Mouse (Mus musculus): ENCODE measurements around the gene Wwox.

The Wwox gene

DNA sequence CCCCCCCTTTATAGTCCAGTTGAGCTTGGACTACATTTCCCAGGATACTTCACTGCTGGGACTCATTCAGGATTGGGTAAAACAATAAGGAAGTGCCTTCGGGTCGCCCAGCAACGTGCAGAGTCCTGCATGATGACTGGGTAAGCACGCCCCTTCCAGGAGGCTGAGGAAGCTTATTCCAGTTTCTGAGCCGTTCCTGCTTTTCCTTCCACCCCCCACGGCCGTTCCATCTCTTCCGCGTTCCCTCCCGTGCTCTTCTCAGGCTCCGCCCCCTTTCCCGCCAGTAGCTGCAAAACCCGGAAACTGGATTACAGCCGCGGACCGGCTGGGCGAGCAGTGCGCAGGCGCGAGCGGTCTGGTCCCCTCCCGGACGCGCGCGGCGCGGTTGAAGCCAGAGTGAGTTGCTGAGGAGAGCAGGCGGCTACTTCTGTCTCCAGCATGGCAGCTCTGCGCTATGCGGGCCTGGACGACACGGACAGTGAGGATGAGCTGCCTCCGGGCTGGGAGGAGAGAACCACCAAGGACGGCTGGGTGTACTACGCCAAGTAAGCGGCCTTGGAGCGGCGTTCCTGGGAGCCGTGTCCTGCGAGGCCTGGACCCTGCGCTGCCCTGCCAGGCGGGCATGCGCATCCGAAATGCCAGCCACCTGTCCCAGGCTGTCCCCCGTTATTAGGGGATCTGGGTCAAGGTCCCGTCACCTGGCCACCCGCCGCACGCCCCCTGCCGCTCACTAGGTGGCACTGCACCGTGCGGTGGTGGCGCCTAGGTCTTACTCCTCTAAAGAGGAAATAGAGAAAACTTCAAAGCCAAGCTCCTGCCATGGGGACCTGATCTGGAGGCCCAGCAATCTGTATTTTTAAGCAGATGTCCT, at the start of gene Wwox:
Gene Wwox, plus strand, starts transcription at position 322 of the 871 bp plus-strand sequence.
- peak; percentile 100 for DNase-seq (ENCODE audit: low spot score)

DNA sequence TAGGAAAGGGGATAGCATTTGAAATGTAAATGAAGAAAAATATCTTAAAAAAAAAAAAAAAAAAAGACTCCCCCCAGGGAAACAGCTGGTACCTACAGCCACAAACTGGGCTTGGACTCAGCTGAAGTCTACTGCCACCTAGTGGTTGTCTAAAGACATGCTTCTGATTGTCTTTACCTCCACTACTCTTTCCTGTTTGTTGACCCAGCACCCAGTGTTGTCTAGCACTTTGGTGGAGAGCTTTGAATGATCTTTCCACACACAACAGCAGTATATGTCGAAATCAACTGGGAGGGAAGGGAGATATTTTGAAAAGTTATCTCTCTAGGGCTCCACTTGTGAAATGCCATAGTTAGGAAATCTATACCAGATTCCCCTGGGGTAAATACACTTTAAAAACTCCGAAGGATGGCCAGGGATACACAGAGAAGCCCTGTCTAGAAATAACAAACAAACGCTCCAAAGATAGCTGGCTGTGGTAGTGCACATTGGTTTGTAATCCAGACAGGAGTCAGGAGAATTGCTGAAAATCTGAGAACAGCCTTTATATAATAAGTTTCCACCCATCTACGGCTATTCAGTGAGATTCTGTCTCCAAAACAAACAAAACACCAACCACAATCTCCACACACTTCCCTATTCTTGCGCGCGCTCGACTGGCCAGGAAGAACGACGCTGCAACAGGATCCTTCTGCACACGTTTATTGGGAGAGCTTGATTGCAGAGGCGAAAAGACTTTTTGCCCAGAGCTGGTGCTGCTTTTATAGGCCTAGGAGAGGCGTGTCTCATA, 48.8 kb upstream of the Wwox start:
- no peak for DNase-seq (ENCODE audit: low spot score)

GRCm38 (mm10) chr8:114398326-114398725, 41.1 kb upstream of the Wwox start:
- no peak for DNase-seq (ENCODE audit: low spot score)

DNA sequence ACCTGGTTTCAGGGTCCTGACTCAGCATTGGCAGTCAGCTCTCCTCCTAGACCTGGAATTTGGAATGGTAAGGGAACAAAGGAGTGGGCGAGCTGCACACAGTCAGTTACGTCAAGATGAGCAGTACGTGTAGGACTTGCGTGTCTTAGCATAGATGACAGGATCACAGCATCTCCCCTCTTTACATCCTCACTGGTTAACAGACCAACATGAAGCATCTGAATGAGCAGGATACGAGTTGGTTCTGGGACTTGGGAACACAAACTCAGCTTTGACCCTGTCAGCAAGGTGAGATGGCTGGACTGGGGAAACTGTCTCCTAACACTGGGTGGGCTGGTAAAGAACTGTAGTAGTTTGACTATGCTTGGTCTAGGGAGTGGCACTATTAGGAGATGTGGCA, 40.2 kb upstream of the Wwox start:
- no peak for DNase-seq (ENCODE audit: low spot score)

DNA sequence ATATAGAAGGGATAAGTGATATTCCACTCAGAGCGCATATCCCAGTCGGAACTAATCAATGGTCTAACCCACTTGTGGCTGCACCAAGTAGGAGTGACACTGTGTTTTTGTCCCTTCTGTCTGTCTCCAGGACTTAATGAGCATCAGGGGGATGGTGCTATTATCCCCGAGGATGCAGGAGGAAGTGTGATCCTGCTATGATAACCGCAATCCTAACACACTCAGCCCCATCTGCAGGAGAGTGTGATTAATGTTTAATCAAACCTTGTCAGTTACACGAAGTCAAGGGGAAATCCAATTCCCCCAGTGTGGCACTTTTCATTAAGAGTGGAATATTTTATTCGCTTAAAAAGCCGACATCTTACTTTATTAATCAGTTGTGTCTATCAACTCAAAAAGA, 37.8 kb upstream of the Wwox start:
- no peak for DNase-seq (ENCODE audit: low spot score)

GRCm38 (mm10) chr8:114411421-114411820, 28.0 kb upstream of the Wwox start:
- no peak for DNase-seq (ENCODE audit: low spot score)

DNA sequence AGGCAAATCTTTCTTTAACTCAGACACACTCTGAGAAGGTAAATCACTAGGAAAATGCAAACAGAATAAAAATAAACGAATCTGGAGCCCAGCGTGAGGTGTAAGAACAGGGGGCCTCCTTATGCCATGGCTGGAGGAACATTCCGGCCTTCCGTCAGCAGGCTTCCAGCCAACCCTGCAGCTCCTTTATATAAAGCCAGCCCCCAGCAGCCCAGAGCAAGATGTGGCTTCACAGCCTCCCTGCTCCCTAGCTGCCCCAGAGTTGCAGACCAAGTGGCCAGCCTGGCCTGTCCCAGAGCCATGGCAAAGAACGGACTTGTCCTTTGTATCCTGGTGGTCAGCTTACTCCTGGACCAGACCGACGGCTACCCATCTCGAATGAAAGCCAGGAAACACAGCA, 21.7 kb upstream of the Wwox start, which contains the start of gene Clec3a:
Gene Clec3a, plus strand, starts transcription at position 301 of the 400 bp plus-strand sequence.
- no peak for DNase-seq (ENCODE audit: low spot score)

DNA sequence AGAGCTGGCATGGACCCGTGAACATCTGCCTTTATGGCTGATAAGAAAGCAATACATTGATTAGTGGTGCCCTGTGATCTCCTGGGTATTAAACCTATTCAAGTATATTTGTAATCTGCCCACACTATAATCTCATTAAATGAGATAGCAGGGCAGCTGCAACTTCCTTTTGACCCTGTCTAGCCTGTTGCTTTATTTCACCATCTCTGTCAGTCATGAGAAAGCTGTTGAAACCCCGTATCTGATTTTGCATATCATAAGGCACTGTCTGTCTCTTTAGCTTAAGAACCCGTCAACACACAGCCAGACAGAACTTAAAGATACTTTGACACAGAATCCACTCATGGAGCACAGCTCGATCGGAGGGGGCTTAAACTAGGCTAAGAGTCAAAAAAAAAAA, 21.0 kb upstream of the Wwox start:
- no peak for DNase-seq (ENCODE audit: low spot score)

- no peak for DNase-seq (ENCODE audit: low spot score)
Measured at GRCm38 (mm10) chr8:114418904-114419303, 20.6 kb upstream of the Wwox start.

DNA sequence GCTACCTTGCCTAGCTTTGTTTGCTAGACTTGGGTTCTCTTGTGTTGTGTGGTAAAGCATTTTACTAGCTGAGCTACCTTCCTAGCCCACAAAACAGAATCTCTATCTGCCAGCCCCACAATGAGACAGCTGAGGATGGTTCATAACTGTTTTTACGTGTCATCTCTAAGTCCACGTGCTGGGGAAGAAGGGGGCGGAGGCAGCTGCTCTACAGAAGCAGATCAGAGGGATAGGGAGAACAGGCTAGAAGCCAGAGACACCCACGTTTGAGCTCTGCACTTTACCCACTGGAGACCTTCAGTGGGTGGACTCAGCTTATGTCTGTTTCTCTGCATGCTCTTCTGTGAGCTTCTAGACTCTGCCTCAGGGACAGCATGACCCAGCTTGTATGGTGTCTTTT, 17.9 kb upstream of the Wwox start:
- DNase-seq (ENCODE audit: low spot score) = no peak

DNA sequence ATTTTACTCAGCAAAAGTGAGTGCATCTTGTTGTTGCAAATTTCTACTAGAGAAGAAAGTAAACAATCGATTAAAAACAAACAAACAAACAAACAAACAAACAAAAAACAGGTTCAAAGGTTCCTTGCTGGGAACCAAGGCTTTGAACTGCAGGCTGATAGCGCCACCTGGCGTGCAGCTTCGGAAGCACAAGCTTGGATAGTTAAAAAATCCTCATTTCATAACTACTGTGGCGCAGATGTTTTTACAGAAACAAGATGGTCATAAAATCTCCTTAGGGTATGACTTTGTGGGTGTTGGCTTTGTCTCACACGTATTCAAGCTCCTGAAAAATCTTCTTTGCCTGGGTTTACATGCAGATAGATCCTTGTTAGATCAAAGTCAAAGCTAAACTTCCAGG, 1.2 kb upstream of the Wwox start:
- no peak for DNase-seq (ENCODE audit: low spot score)

DNA sequence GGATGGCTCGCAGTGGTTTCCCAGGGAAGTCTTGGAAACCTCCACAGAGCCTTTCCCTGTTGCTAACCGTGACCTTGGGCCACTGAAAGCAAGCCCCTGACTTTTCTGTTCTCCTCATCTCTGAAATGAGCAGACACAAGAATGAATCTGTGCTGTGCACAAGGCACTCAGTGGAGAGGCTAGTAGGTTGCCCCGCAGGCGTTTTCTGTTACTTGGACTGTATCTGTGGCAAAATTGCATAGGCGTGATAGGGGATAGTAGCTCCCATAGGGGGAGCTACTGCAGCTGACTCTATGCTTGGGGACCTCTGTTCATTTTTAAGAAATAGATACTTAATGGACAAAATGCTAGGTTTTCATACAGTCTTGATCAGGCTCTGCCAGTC, 742 bp downstream of the Wwox start:
- no peak for DNase-seq (ENCODE audit: low spot score)

DNA sequence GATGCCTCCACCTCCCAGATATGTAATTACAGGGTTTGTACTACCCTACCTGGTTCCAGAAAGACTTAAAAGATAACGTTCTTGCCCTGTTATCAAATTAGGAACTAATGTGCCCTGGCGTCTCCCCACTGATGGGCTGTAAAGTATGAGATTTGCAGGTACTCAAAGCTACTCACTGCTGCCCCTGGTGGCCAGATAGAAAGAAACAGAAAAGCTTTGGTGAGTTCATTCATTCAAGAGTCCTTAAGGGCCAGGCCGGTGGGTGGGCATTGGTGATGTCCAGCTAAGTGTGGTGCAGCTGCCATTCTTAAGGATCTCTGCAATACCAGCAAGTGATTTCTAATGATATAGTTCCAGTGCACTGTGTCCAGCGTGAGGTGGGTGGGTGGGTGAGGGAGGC, 2.2 kb downstream of the Wwox start:
- no peak for DNase-seq (ENCODE audit: low spot score)

GRCm38 (mm10) chr8:114446884-114447283, 7.4 kb downstream of the Wwox start:
- no peak for DNase-seq (ENCODE audit: low spot score)

DNA sequence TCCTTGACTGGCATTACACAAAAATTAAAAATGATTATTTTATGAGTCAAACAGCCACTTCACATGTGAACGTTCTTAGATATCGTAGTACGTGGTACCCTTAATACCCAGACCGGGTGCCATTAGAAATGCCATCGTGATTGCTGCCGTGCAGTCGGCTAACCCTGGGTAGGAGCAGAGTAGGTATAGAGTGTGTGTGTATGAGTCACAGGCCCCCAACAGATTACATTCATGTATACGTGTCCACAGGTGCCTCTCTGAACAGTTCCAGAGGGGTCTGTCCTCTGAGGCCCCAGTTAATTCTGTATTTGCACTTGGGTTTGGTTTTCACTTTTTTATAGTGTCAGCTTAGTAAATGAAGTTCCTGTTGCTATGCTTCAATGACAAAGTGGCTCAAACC, 12.8 kb downstream of the Wwox start:
- DNase-seq (ENCODE audit: low spot score) = no peak

DNA sequence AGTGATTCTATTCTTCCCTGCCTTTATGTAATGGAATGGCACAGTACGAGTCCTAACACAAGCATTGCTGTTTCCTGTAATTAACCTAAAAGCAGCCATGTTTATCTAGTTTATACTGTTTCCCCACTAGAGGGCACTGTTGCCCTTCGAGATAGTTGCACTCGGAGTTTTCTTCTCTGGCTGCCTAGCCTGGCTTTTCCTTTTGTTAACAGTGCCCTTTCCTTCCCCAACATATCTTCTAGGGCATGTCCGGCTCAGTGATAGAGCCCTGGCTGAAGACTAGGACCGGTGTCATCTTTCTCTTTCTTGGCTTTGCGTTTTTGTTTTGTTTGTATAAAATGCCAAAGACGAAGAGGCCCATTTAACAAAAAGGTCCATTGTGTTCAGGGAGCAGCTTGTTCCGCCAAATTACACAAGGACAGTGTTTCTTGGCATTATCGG, 13.3 kb downstream of the Wwox start:
- DNase-seq (ENCODE audit: low spot score) = peak; percentile 26

- no peak for DNase-seq (ENCODE audit: low spot score)
Measured at GRCm38 (mm10) chr8:114455302-114455701, 15.8 kb downstream of the Wwox start.

DNA sequence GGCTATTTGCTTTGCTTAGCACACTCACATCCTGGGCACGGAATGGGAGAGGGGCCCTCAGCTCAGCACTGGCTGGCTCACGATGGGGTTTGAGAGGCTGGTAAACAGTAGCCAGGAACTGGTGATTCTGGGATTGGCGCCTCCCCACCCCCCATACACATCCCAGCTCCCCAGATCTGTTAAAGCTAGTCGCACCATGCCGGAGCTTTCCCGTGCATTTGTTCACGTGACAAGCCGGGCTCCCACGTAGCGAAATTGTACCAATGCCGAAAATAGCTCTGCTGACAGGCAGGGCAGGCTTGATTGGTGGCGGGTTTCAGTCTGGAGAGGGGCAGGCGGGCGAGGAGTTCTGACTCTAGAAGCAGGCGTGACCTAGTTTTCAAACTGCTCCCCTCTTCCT, 16.5 kb downstream of the Wwox start:
- no peak for DNase-seq (ENCODE audit: low spot score)

GRCm38 (mm10) chr8:114458113-114458784, 18.8 kb downstream of the Wwox start:
- no peak for DNase-seq (ENCODE audit: low spot score)

DNA sequence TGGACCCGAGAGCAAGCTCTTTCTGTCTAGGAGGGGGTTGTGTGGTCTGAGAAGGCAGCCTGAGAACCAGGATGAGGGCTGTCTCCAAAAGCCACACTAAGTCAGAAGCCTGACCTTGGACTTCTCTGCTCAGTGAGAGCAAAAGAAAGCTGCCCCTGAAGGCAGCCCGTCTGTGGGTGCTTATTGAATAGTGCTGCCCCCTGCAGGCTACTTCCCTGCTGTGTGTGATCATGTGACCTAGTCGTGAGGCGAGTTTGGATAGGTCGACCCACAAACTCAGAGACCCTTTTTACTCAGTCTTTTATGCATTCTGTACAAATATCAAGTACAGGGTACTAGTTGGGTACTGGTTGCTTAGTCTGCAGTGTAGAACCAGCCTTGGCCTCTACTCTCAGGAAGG, 21.1 kb downstream of the Wwox start:
- DNase-seq (ENCODE audit: low spot score) = no peak

GRCm38 (mm10) chr8:114462591-114462990, 23.1 kb downstream of the Wwox start:
- no peak for DNase-seq (ENCODE audit: low spot score)

DNA sequence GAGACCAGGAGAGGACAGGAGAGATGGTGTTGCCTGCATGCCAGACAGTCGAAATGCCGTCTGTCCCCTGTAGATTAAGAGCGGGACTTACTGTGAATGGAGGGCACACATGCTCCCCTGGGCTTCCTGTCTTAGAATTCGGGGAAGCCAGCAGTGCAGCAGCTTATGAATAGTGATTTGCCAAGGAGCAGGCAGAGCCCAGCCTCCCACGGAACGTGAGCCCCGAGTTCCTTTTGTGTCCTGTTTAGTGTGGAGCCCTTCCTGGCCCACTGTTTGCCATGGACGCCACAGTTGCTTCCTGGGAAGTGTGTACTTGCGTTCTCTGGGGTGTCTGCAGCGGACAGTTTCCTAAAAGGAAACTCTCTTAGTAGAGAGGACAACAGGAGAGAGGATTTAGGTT, 23.9 kb downstream of the Wwox start:
- DNase-seq (ENCODE audit: low spot score) = no peak

Measured in layer of hippocampus, adult 9-10 months (tissue).